Mouse (Mus musculus): Measurements from ENCODE around the gene Trim31. TPM values are rescaled to one million over a fixed set of nuclear protein-coding genes. Genes with fewer than 3 reads are reported as not detected.

Gene Trim31
- total RNA-seq (2023): not detected

DNA sequence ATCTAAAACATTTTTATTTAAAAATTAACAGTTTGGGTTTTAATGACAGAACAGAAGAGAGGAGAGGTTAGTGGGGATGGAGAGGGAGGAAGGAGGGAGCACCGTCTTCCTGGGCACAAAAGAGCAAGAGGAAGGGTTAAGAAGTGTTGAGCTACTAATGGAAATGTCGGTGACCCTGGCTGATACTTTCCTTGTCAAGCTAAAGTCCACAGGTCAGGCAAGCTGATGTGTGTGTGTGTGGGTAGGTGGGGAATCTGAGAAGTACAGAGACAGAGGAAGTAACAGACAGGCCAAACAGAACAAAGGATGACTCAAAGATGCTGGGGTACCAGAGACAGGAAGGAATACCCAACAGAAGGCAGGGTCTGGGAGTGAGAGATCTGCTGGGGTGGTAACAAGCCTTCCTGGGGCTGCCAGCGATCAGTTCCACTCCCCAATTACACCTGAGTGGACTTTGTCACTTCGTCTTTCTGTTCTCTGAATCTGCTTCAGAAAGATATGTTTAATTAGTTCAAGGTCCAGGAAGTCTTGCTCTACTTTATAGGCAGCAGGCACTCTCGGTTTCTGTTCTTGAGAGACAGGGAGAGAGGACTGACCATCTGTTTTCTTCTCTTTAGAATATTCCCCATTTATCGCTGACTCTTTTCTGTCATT is at the start of gene Trim31:
TSS of gene Trim31 (plus strand) at position 567 of the 654 bp plus-strand sequence.

DNA sequence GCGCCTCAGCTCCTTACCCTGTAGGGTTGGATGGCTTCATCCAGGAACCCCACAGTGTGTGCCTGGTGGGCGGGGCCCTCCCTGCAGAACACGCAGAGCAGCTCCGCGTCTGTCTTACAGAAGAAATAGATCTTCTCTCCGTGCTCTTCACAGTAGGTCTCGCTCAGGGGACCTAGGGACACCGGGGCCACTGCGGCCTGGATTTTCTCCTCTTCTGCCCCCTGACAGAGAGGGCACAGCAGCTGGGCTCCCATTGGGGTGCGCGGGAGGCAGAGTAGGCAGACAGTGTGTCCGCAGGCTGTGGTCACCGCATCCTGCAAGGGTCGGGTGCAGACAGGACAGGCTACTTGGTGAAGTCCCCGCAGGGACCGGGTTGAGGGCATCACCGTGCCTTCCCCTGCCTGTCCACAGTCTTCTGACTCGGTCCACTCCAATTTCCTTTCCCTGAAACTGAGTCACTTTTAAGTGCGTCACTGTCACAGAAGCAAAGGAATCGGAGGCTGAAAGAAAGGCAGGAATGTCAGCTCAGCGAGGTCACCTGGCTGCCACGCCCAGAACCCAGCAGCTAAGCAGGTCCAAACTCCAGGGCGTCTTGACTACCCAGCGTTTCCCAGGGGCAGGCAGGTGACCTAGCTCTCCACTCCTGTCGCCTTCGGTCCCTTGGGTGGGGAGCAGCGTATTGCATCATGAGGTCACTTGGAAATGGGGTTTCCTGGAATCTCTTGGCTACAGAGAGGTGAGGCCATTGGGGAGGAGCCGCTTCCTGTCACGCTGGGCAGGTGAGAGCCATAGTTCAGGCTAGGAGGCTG is 31.0 kb upstream of the Trim31 start, which contains the start of gene Trim15:
TSS of gene Trim15 (minus strand) at position 492 of the 809 bp plus-strand sequence.

DNA sequence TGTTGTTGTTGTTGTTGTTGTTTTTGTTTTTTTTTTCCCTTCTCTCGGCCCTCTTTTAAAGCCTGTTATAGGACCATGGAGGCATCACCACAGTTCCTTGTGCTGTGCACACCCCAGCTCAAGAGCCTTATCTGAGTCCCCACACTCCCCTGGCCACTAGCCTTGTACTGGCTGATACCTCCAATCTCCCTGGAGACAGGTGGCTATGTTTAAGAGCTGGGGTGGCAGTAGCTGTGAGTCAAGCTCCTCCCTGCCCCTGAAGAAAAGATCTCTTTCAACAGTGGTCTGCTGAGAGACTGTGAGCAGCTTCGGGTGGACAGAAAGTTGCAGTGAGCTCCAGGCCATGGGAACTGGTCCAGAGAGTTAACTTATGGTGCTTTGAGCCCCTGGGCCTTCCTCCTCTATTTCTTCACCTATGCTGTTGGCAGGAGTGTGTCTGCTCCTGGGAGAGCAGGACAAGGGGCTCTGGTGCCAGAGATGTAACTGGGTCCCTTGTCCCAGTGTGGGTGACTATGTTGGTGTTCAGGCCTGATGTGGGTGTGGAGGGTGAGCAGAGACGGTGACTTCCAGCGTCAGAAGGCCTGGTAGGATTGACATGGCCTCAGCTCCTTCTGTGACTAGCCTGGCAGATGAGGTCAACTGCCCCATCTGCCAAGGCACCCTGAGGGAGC is 28.5 kb upstream of the Trim31 start, which contains the start of gene Trim10:
TSS of gene Trim10 (plus strand) at position 291 of the 671 bp plus-strand sequence.

DNA sequence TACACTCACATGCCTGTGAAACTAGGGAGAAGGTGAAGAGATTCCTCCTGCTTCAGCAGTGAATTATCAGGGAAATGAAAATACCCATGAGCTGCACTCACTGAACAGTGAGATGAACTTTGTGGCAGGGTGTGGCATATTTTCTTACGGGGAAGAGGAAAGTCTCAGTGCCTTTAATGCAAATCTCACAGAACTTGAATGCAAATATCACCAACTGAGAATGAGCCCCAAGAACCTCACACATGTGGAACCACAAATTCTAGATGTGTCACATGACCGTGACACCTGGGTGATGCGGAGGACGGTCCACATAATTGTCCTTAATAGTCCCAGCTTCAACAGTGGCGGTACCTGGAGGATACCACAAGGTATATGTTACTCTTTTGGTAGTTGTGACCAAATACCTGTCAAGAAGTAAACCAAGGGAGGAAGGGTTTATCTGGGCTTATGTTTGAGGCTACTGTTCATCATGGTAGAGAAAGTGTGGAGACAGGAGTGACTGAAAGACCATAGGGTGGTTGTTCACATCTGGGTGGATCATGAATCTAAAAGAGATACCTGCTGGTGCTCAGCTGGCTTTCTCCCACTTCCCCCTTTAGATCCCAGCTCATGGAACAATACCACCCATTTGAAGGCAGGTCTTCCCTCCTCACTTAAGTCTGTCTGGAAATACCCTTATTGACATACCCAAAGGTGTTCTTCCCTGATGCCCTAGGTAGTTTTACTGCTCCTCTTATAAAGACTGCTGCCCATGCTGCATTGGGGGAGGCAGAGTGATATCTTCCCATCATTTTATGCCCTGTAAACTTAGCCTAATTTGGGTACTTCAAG is 7.6 kb upstream of the Trim31 start, which contains the start of gene Trim40:
TSS of gene Trim40 (minus strand) at position 51 of the 831 bp plus-strand sequence.

DNA sequence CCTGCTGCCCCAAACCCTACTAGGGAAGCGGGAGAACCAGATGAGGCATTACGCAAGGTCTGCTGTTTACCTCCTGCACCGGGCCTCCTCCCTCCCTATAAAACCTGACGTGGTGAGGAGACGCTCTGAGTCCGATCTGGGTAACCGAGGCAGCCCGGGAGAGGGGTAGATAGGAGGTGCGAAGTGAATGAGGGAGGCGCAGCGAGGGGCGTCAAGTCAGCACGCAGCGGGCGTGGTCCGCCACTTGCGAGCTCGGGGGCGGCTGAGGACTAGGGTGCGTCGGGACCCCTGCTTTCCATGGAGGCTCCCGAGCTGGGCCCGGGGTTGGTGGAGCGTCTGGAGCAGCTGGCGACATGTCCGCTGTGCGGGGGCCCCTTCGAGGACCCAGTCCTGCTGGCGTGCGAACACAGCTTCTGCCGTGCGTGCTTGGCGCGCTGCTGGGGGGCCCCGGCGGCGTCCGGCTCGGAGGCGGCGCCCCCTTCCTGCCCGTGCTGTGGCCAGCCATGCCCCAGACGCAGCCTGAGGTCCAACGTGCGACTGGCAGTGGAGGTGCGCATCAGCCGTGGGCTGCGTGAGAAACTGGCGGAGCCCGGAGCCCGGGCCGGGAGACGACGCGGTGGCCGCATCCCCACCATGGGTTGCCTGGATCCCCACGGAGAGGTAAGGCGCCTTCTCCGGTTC is 45.0 kb downstream of the Trim31 start, which contains the start of gene Rnf39:
TSS of gene Rnf39 (plus strand) at position 128 of the 681 bp plus-strand sequence.

DNA sequence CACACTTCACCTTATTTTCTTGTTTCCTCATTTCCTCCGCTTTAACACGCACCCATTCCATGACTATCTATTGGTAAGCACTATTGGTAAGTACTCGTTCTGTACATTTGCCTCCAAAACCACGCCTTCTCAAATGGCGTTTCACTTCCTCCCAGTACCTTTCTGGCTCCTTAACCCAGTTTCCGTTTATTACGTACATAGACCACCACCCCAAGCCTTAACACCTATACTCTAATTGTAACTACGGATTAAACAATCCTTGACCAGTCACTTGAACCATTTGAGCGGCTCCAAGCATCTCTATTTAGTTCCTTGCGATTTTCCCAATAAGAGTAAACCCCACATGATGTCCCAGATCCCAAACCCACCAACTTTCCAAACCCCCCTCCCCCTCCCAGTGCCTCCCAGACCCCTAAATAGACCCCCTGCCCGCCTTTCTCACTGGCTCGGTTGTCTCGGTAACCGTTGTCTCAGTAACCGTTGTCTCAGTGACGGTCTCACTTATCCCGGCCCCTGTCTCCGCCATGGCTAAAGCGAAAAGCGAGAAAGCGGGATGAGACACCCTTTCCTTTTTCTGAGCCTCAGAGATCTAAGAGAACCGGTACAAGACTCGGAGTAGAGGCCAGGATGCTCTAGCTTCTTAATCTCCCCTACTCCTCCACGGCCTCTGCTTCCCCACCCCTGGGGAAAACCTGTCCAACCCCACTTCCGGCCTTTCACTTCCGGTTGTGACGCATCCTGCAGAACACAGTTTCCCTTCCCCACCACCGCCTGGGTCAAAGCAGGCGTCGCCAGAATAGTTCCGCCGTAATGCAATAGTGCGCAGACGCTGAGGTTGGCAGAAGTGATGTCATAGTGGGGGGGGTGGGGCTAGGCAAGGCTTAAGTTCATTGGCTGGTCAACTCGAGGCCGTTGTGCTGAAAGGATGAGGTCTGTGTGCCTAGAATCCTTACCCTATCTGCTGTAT is 53.3 kb downstream of the Trim31 start, which contains the start of gene Ppp1r11:
TSS of gene Ppp1r11 (minus strand) at position 761 of the 967 bp plus-strand sequence.

DNA sequence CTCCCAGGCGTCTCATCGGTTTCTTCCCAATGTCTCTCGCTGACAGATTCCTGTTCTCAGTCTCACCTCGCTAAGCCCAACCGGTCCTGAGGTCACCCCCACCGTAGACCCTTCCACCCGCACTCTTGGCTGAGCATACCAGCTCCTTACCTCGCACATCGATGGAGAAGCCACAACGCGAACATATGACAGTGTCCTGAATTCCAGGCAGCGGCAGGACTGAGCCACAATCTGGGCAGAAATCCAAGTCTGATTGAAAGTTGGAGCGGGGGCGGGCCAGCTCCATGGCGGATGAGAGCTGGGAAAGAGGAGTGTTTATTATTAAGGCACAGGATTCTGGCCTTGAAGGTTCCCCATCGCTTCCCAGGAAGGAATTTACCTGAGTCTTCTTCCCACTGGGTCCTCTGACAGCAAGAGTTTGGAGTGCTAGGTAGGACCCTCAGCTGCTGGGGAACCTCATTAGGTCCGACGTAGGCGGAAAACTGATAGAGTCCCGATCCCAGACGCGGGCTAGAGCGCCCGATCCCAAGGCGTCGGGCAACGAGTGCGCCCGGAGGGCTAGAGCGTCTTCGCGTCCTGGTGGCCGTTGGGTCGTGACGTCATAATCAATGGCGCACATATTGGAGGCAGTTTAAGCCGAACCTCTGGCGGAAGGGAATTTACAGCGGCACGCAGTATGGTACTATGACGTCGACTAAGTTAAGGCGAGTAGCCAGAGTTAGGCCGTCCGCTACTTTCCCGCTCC is 60.3 kb downstream of the Trim31 start, which contains the start of the genes Znrd1 and Znrd1as:
TSS of gene Znrd1 (minus strand) at position 561 of the 745 bp plus-strand sequence.
TSS of gene Znrd1as (plus strand) at position 594 of the 745 bp plus-strand sequence.

Other genes with a start within 250 kb of the Trim31 start
- gene H2-M1, start 225.9 kb upstream of the Trim31 start, total RNA-seq (2023): not detected
- not detected for gene H2-M10.5, start 125.2 kb upstream of the Trim31 start, total RNA-seq (2023)
- gene H2-M10.6, start 85.9 kb upstream of the Trim31 start, total RNA-seq (2023): not detected
- 112 TPM for gene Trim26, start 61.0 kb upstream of the Trim31 start, total RNA-seq (2023)
- gene Trim15, start 30.9 kb upstream of the Trim31 start, total RNA-seq (2023): not detected
- 0.27 TPM for gene Trim10, start 28.5 kb upstream of the Trim31 start, total RNA-seq (2023)
- gene Trim40, start 8.0 kb upstream of the Trim31 start, total RNA-seq (2023): not detected
- gene Rnf39, start 44.8 kb downstream of the Trim31 start, total RNA-seq (2023): 1.2 TPM
- 47.8 TPM for gene Ppp1r11, start 53.6 kb downstream of the Trim31 start, total RNA-seq (2023)
- gene Znrd1, start 60.4 kb downstream of the Trim31 start, total RNA-seq (2023): 52.5 TPM
- 1.4 TPM for gene Znrd1as, start 60.5 kb downstream of the Trim31 start, total RNA-seq (2023)
- gene 2410137M14Rik, start 83.1 kb downstream of the Trim31 start, total RNA-seq (2023): not detected
- not detected for gene H2-M5, start 91.4 kb downstream of the Trim31 start, total RNA-seq (2023)
- not detected for gene Zfp57, start 103.0 kb downstream of the Trim31 start, total RNA-seq (2023)
- gene Mog, start 125.3 kb downstream of the Trim31 start, total RNA-seq (2023): not detected
- 116 TPM for gene Gabbr1, start 147.8 kb downstream of the Trim31 start, total RNA-seq (2023)
- gene Olfr90, start 190.4 kb downstream of the Trim31 start, total RNA-seq (2023): not detected
- gene Olfr91, start 200.2 kb downstream of the Trim31 start, total RNA-seq (2023): not detected
- gene Olfr92, start 222.0 kb downstream of the Trim31 start, total RNA-seq (2023): not detected